Mouse (Mus musculus) limb, embryonic 12.5 days (tissue): Measurements from ENCODE around the gene Spaca3. TPM values are rescaled to one million over a fixed set of nuclear protein-coding genes. Genes with fewer than 3 reads are reported as not detected.

ENCODE experiments used
- ATAC-seq: fragments of 200-750 bp; cut with Nextera tagmentation; 2 replicates; pipeline ENCODE4 v1.8.0; 2017; ENCODE audit warnings: low read depth, moderate TSS enrichment; ENCODE audit not compliant: insufficient number of reproducible peaks, insufficient read depth, low FRiP score, low TSS enrichment
- H3K27ac ChIP-seq: fragments of 300-500 bp; sonication (generic); 2 replicates; pipeline ENCODE4 v1.5.1; 2016; ENCODE audit warnings: mild to moderate bottlenecking, moderate library complexity
- H3K27me3 ChIP-seq: fragments of 300-500 bp; sonication (generic); 2 replicates; pipeline ENCODE4 v1.6.1; 2016; ENCODE audit warnings: mild to moderate bottlenecking, moderate library complexity
- H3K36me3 ChIP-seq: fragments of 300-500 bp; sonication (generic); 2 replicates; pipeline ENCODE4 v1.6.1; 2016; ENCODE audit warnings: mild to moderate bottlenecking, moderate library complexity
- H3K4me1 ChIP-seq: fragments of 300-500 bp; sonication (generic); replicated peaks from 2 replicates; pipeline ENCODE4 v1.6.1; 2016
- H3K4me2 ChIP-seq: fragments of 300-500 bp; sonication (generic); 2 replicates; pipeline ENCODE4 v1.6.1; 2016; ENCODE audit warnings: mild to moderate bottlenecking, moderate library complexity
- H3K4me3 ChIP-seq: fragments of 300-500 bp; sonication (generic); replicated peaks from 2 replicates; pipeline ENCODE4 v1.5.1; 2016; ENCODE audit warnings: mild to moderate bottlenecking
- H3K9ac ChIP-seq: fragments of 300-500 bp; sonication (generic); replicated peaks from 2 replicates; pipeline ENCODE4 v1.6.1; 2016; ENCODE audit warnings: mild to moderate bottlenecking, moderate library complexity
- H3K9me3 ChIP-seq: fragments of 300-500 bp; sonication (generic); 2 replicates; pipeline ENCODE4 v1.6.1; 2016; ENCODE audit warnings: mild to moderate bottlenecking, moderate library complexity
- WGBS: fragments of 180-500 bp; shearing (Covaris S2); methylation state at CpG from one replicate; pipeline ENCODE4 v1.1.7; 2016; 5-methylcytosine and 5-hydroxymethylcytosine counted together
- polyA plus RNA-seq: library from polyadenylated mRNA; unstranded; fragments of >200 nt; fragmentation: Nextera tagmentation; extraction: Ambion mirVana; gene quantifications from 2 replicates; pipeline ENCODE4 v1.2.1, GENCODE M21; 2016

Spaca3 gene
- polyA plus RNA-seq, 1 experiment from 2014 or later, result not detected

GRCm38 (mm10) chr11:80835841-80836240 is 22.3 kb upstream of the Spaca3 start:
- Histone ChIP-seq H3K9me3 (no peaks in the 10 kb centered on the region), H3K4me1 (no peaks in the 10 kb centered on the region), H3K4me2 (no peak overlapping the region), H3K9ac (no peak overlapping the region), H3K27me3 (no peaks in the 10 kb centered on the region), H3K36me3 (no peaks in the 10 kb centered on the region), H3K27ac (no peak overlapping the region), H3K4me3 (no peak overlapping the region)
- ATAC-seq, result no peak
- WGBS, result 77% methylated on average over 4 of the region's 4 CpGs

DNA sequence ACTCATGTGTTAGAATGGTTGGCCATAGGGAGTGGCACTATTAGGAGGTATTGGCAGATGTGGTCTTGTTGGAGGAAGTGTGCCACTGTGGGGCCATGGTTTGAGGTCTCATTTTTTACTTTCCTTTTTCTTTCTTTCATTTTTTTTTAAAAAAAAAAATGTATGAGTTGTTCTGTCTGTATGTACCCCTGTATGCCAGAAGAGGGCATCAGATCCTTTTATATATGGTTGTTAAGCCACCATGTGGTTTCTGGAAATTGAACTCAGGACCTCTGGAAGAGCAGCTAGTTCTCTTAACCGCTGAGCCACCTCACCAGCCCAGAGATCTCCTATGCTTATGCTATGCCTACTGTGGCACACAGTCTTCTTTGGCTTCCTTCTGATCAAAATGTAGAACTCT is 19.4 kb upstream of the Spaca3 start:
- H3K27me3 ChIP-seq, result no peaks in the 10 kb centered on the region; the same call in 1 of the 2 replicates
- no peaks in the 10 kb centered on the region for H3K4me1 ChIP-seq
- H3K4me3 ChIP-seq, result no peak overlapping the region
- no peak for ATAC-seq
- H3K36me3 ChIP-seq, result no peaks in the 10 kb centered on the region
- WGBS, result 65% methylated on average over 1 of the region's 1 CpGs
- H3K9ac ChIP-seq, result no peak overlapping the region
- H3K9me3 ChIP-seq, result no peaks in the 10 kb centered on the region
- no peak overlapping the region for H3K4me2 ChIP-seq
- no peak overlapping the region for H3K27ac ChIP-seq

DNA sequence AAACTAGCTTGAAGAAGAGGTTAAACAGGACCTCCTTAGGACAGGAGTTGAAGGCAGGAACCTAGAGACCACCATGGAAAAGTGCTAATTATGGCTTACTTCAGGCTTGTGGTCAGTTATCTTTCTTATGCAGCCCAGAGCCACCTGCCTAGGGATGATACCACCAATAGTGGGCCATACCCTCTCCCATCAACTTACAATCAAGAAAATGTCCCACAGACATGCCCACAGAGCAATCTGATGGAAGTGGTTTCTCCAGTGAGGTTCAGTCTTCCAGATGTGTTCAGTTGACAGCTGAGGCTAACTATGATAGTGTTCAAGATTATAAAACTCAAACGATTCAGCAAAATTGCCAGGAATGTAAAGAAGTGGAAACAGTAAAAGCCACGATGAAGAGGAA is 14.7 kb upstream of the Spaca3 start:
- no peaks in the 10 kb centered on the region for H3K9me3 ChIP-seq
- ATAC-seq, result no peak
- no peak overlapping the region for H3K9ac ChIP-seq
- no peak overlapping the region for H3K4me2 ChIP-seq
- WGBS, result 86% methylated on average over 2 of the region's 2 CpGs
- H3K4me3 ChIP-seq, result no peak overlapping the region
- 0 out of 2 replicates have a peak, but pooled peaks cover 4% of the 10 kb centered on the region for H3K4me1 ChIP-seq
- H3K27ac ChIP-seq, result no peak overlapping the region
- peaks cover 5% of the 10 kb centered on the region; the same call in 1 of the 2 replicates for H3K27me3 ChIP-seq
- H3K36me3 ChIP-seq, result no peaks in the 10 kb centered on the region

- Histone ChIP-seq H3K27ac (no peak overlapping the region), H3K4me1 (0 out of 2 replicates have a peak, but pooled peaks cover 4% of the 10 kb centered on the region), H3K27me3 (peaks cover 5% of the 10 kb centered on the region; the same call in 1 of the 2 replicates), H3K4me2 (no peak overlapping the region), H3K4me3 (no peak overlapping the region), H3K9me3 (no peaks in the 10 kb centered on the region), H3K36me3 (no peaks in the 10 kb centered on the region), H3K9ac (no peak overlapping the region)
- 14% methylated on average over 7 of the region's 7 CpGs for WGBS
- no peak for ATAC-seq
Observed at GRCm38 (mm10) chr11:80845486-80845885, 12.7 kb upstream of the Spaca3 start.

DNA sequence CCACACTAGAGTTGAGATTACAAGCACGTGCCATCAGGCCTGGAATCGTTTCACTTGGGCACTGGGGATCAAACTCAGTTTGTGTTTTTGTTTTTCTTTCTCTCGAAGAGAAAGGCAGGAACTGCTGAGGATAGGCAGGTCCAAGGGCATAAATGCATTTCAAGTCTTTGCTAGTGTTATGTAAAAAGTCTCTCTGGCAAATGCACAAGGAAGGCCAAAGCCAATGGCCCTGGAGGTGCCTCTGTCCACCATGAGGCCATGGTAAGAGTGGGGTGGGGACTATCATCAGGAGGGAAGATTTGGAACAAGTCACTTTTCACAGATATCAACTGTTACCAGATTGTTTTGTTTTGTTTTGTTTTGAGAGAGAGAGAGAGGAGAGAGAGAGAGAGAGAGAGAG is 12.1 kb upstream of the Spaca3 start:
- no peak for ATAC-seq
- H3K4me1 ChIP-seq, result 0 out of 2 replicates have a peak, but pooled peaks cover 4% of the 10 kb centered on the region
- H3K4me3 ChIP-seq, result no peak overlapping the region
- no peaks in the 10 kb centered on the region for H3K36me3 ChIP-seq
- no peak overlapping the region for H3K9ac ChIP-seq
- peaks cover 5% of the 10 kb centered on the region; the same call in 1 of the 2 replicates for H3K27me3 ChIP-seq
- H3K27ac ChIP-seq, result no peak overlapping the region
- 25% methylated on average over 3 of the region's 3 CpGs for WGBS
- H3K4me2 ChIP-seq, result no peak overlapping the region
- no peaks in the 10 kb centered on the region for H3K9me3 ChIP-seq

DNA sequence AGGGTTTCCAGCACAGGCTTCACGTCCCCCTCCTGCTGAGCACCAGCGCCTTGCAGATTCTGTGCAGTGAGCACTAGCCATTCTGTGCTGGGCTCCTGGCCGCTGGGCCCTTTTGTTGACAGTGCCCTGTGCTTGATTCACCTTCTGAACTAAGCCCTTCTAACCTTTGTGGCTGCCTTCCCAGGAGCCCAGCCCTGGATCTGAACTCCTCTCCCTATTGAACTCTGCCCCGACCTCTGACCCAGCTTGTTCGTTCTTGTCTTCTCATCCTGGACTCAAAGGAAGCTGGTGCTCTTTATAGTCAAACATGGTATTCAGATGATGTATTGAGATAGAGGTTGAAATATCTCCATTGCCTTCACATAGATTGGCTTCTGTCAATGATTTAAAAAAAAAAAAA is 10.0 kb upstream of the Spaca3 start:
- Histone ChIP-seq H3K4me3 (no peak overlapping the region), H3K27ac (no peak overlapping the region), H3K4me1 (0 out of 2 replicates have a peak, but pooled peaks cover 4% of the 10 kb centered on the region), H3K27me3 (0 out of 2 replicates have a peak, but pooled peaks cover 5% of the 10 kb centered on the region), H3K9me3 (no peaks in the 10 kb centered on the region), H3K4me2 (no peak overlapping the region), H3K36me3 (no peaks in the 10 kb centered on the region), H3K9ac (no peak overlapping the region)
- no peak for ATAC-seq
- 48% methylated on average over 5 of the region's 5 CpGs for WGBS

DNA sequence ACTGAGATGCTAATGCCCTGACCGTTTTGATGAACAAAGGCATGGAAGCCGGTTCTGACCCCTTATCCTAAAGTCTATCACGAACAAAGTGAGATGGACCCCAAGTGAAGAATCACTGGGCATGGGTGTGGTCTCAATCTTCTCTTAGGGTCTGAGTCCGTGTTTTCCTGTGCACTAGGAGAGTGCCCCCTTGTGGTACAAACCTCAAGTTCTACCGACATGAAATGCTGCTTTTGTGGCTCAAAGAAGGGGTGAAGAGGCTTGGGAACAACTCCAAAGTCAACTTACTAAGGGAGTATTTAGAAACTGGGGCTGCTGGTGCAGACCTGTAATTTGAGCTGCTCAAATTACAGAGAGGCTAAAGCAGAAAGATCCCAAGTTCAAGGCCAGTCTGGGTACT is 6.3 kb upstream of the Spaca3 start:
- Histone ChIP-seq H3K27ac (no peak overlapping the region), H3K36me3 (no peaks in the 10 kb centered on the region), H3K27me3 (0 out of 2 replicates have a peak, but pooled peaks cover 5% of the 10 kb centered on the region), H3K9ac (no peak overlapping the region), H3K9me3 (no peaks in the 10 kb centered on the region), H3K4me3 (no peak overlapping the region), H3K4me2 (no peak overlapping the region), H3K4me1 (no peaks in the 10 kb centered on the region)
- WGBS, result 51% methylated on average over 5 of the region's 5 CpGs
- no peak for ATAC-seq

DNA sequence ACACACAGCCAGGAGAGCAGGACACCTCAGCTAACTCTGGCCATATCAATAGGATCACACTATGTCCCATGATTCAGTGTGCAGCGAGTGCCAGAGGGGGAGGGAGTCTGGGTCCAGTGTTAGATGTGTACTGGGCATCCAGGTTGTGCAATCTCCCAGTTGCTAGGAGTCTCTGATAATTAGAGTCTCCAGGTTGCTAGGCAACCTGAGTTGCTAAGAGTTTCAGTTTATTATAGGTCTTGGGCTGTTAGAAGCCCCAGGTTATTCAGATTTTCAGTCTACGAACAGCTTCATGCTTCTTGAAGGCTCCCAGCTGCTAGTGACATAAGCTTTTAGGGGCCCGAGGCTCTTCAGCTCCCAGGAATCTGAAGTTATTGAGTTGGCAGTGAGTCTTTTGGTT is 5.2 kb upstream of the Spaca3 start:
- no peaks in the 10 kb centered on the region for H3K9me3 ChIP-seq
- no peaks in the 10 kb centered on the region for H3K4me1 ChIP-seq
- no peak overlapping the region for H3K27ac ChIP-seq
- H3K36me3 ChIP-seq, result no peaks in the 10 kb centered on the region
- no peak overlapping the region for H3K9ac ChIP-seq
- H3K4me2 ChIP-seq, result no peak overlapping the region
- ATAC-seq, result no peak
- 65% methylated on average over 3 of the region's 3 CpGs for WGBS
- H3K27me3 ChIP-seq, result 0 out of 2 replicates have a peak, but pooled peaks cover 2% of the 10 kb centered on the region
- H3K4me3 ChIP-seq, result no peak overlapping the region

DNA sequence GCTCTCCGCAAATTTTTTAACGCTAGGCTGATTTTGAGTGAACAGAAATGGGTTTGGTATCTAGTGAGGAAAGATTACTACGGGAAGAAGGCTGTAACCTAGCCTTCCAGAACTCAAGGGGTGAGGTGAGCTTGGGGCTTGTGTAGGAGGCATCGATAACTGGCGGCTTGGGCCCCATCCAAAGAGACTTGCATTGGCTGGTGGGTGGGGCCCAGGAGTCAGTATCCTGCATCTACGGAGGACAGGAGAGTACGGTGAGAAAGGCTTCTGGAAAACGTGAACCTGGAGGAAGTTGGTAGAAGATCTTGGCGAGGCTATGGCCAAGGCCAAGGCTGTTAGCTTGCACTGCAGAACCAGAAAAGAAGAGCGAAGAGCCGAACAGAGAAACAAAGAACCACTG is 3.7 kb upstream of the Spaca3 start:
- H3K9me3 ChIP-seq, result no peaks in the 10 kb centered on the region
- no peaks in the 10 kb centered on the region for H3K4me1 ChIP-seq
- no peak overlapping the region for H3K4me3 ChIP-seq
- no peaks in the 10 kb centered on the region for H3K27me3 ChIP-seq
- H3K36me3 ChIP-seq, result no peaks in the 10 kb centered on the region
- no peak for ATAC-seq
- H3K27ac ChIP-seq, result no peak overlapping the region
- no peak overlapping the region for H3K9ac ChIP-seq
- 87% methylated on average over 11 of the region's 11 CpGs for WGBS
- H3K4me2 ChIP-seq, result no peak overlapping the region

DNA sequence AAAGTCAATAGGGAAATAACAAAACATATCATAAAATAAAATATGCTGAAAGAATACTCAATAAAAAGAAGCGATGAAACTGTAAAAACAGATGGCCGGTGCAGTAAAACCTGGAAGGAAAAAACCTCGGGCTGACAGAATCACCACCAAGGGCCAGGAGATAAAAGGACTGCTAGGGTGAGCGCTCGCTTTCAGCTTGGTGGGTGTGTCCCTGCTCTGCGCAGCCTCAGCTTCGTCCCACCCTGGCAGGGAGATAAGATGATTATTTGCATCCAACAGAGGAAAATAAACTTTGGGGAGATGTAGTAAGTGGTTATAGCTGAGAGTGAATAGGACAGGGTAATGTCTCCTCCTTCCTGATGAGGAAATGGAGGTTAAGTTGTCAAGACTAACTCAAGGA is 3.3 kb upstream of the Spaca3 start:
- H3K9me3 ChIP-seq, result no peaks in the 10 kb centered on the region
- 50% methylated on average over 7 of the region's 7 CpGs for WGBS
- no peak overlapping the region for H3K27ac ChIP-seq
- H3K27me3 ChIP-seq, result no peaks in the 10 kb centered on the region
- no peak overlapping the region for H3K9ac ChIP-seq
- H3K4me2 ChIP-seq, result no peak overlapping the region
- ATAC-seq, result no peak
- no peaks in the 10 kb centered on the region for H3K36me3 ChIP-seq
- H3K4me1 ChIP-seq, result no peaks in the 10 kb centered on the region
- H3K4me3 ChIP-seq, result no peak overlapping the region

GRCm38 (mm10) chr11:80856827-80857226 is 1.3 kb upstream of the Spaca3 start:
- no peaks in the 10 kb centered on the region for H3K27me3 ChIP-seq
- 79% methylated on average over 2 of the region's 2 CpGs for WGBS
- H3K4me3 ChIP-seq, result no peak overlapping the region
- no peak overlapping the region for H3K9ac ChIP-seq
- H3K27ac ChIP-seq, result no peak overlapping the region
- ATAC-seq, result no peak
- no peaks in the 10 kb centered on the region for H3K9me3 ChIP-seq
- no peaks in the 10 kb centered on the region for H3K4me1 ChIP-seq
- no peaks in the 10 kb centered on the region for H3K36me3 ChIP-seq
- no peak overlapping the region for H3K4me2 ChIP-seq

GRCm38 (mm10) chr11:80862941-80863340 is 4.8 kb downstream of the Spaca3 start:
- Histone ChIP-seq H3K4me2 (no peak overlapping the region), H3K4me1 (no peaks in the 10 kb centered on the region), H3K4me3 (no peak overlapping the region), H3K9ac (no peak overlapping the region), H3K36me3 (no peaks in the 10 kb centered on the region), H3K27ac (no peak overlapping the region), H3K9me3 (no peaks in the 10 kb centered on the region), H3K27me3 (no peaks in the 10 kb centered on the region)
- ATAC-seq, result no peak
- 93% methylated on average over 7 of the region's 7 CpGs for WGBS
